Mouse (Mus musculus) gastrocnemius, adult 18-20 months (tissue): ENCODE measurements around the gene Arg2. TPM values are rescaled to one million over a fixed set of nuclear protein-coding genes. Genes with fewer than 3 reads are reported as not detected.
"Not testable (repeated sequence)": the region's sequence is repeated elsewhere in the genome, so short reads cannot be mapped to it uniquely, and the experiment has no call there.

ENCODE experiments used
- DNase-seq: peaks from one replicate; pipeline ENCODE4 v3.0.0; 2021; ENCODE audit warnings: low spot score
- total RNA-seq, 2 experiments: library from RNA; stranded (reverse); gene quantifications; 2 replicates each; pipeline ENCODE4 v1.2.3; 2021

The Arg2 gene
- total RNA-seq, 2 experiments from 2014 or later, result not detected

DNA sequence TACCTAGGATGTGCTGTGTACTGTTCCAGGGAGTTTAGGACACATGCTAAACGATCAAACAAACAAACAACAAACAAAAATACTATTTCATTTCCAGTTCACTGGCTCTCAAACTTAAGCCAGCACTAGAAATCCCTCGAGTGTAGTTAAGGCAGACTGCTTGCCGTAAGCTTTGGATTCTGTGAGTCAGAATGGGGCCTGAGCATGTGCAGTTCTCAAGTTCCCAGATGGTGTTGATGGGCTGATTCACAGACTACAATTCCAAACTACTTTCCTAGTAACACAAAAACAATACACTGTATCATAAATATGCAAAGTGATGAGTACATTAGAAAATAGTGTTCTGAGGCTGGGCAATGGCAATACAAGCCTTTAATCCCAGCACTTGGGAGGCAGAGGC is 39.8 kb downstream of the Arg2 start:
- DNase-seq, result no peak

DNA sequence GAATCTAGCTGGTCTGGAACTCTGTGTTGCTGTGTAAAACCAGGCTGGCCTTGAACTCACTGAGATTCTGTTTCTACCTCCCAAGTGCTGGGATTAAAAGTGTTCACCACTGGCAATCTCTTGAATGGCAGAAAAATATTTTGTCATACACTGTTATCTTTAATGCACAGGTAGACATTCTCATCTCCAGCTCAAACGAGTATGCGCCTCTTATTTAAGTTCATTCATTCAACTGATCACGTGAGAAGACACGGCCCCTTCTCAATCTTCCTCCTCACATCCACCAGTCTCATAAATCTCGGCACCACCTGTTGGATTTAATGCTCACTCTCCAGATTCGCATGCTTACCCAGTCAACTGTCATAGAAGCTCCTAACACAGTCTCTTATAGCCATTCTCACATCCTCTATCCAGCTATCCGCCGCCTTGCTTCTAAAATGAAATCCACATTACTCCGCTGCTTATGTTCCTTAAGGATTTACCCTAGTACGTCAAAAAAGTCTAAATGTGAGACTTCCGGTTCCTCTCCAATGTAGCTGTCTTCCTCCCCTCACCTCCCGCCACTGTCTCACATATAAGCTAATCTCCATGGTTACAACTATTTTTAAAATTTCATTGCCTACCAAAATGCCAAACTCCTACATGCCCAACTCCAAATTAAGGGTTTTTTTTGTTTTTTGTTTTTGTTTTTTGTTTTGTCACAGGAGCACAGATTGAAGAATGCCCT is 40.9 kb downstream of the Arg2 start:
- DNase-seq, result no peak

DNA sequence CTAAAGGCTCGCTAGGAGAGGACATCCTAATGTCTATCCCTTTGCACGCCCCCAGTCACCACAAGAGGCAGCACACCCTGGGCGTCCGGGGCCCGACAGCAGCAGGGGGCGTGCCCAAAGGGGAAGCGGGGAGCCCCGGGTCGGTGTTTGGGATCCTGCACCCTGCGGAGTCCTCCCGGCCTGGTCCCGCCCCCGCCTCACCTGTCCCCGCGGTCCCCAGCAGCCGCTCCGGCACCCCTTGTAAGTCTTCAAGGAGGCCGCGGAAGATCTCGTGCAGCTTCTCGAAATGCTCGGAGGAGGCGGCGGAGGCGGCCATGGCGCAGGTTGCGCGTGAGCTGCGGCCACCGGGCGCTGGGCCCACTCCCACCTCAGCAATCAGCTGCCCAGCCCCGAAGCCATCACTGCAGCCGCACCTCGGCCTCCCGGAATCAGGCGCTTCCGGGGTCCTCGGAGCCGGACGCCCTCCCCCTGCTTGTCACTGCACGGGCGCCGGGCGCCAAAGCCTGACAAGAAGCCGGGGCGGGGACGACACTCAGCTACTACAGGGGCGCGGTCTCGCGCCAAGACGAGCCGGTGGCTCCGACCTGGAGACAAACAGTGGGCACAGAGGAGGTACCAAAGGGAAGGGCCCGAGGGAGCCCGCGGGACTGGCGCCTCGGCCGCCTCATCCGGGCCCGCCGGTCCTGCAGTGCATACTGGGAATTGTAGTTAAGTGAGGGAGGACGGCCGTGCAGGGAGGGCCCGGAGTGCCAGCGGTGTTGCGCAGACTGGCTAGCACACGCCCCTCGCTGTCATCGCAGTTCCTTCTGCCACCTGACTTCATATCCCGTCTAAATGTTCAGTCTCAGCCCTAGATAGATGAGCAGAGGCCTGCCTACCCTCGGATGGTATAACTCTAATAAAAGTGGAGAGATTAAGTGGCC is 41.7 kb downstream of the Arg2 start, which contains the start of gene Vti1b:
Gene Vti1b (minus strand): TSS at position 649 of the 923 bp plus-strand sequence.
- peak; percentile 92 for DNase-seq

DNA sequence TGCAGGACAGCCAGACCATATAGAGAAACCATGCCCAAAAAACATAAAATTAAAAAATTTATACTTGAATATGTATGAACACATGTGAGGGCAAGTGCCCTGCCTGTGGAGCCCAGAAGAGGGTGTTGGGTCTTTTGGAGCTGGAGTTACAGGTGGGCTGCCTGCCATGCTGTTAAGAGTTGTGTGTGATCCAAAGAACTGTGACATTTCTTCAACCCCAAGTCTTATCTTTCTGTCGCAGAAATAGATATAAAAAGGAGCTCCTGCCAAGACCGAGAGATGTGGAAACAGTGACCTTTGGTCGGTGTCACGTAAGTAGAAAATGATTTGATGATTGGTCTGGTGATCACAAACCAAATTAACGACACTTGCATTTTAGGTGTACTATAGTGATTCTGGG is 43.1 kb downstream of the Arg2 start:
- no peak for DNase-seq

DNA sequence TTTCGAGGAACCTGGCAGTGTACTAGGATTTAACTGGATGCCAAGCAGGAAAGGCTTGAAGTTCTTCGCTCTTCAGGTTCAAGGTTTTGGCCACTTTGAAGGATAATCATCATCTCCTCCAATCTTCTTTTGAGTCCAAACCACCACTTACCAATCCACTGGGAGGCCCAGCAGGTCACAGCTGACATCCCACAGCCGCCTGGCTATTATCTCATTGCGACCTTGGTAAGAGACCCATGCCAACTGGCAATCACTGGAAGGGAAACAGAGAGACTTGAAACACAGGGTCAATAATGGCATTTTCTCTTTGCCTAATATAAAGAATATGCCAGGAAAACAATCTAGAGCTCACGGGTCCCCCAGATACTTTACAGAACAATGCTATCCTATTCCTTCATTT is 45.4 kb downstream of the Arg2 start:
- no peak for DNase-seq

DNA sequence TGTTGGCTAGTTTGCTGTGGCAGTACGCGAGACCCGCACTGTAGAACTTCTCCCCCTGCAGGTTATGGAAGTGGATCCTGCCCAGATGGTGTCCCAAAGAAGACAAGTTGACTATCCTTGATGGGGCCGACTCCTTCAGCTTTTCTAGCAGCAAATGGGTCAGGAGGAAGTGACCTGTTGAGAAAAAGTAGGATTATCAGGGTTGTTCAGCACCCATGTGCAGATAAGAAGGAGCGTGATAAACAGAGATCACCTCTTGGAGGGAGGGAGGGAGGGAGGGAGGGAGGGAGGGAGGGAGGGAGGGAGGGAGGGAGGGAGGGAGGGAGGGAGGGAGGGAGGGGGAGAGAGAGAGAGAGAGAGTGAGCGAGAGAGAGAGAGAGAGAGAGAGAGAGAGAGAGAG is 54.6 kb downstream of the Arg2 start:
- not testable (repeated sequence) for DNase-seq

DNA sequence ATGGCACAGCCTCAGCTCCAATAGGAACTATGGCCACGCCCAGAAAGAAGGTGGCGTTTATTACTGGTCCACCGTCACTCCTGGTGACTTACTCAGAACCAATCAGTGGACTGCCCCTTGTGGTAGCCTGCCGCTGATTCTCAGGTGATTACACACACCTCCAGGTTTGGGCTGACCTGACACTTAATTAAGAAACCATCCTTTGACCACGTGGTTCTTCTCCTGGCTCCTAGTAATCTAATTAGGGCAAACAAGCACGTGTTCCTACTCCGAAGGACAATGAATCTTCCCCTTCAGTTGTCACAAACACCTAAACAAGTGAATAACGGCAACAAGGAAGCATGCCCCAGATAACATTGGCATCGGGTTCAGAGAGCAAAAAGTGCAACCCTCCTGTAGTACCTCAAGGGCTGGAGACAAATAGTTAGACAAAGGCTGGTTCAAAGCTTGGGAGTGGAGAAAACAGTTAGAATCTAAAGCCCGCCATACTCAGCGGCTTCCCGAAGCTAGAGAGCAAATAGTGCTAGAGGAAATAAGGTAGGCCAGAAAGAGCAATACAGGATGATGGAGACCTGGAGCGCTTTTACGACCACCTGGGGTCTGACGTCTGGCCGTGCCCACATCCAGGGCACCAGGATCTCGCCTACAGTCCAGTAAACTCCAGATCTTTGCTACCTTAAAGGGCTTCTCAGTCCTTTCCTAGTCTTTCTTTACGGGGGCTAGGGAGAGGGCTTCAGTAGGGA is 60.5 kb downstream of the Arg2 start:
- peak; percentile 14 for DNase-seq

DNA sequence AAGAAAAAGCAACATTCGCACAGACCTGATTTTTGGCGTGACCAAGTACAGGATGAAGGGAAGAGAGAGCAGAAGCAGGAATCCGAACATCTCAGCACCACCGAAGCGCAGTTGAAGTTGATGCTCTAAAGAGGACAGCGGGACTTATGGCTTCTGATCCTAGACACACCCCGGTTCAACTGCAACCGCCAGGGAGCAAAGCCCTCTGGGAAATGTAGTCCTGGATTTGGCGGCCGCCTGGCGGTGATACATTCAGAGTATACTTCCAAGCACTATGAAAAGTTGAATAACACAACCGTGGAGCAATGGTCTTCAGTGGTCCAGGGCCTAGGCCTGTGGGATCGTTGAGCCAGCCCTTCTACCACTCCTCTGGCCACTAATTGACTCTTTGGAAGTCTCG is 61.1 kb downstream of the Arg2 start:
- DNase-seq, result peak; percentile 74

DNA sequence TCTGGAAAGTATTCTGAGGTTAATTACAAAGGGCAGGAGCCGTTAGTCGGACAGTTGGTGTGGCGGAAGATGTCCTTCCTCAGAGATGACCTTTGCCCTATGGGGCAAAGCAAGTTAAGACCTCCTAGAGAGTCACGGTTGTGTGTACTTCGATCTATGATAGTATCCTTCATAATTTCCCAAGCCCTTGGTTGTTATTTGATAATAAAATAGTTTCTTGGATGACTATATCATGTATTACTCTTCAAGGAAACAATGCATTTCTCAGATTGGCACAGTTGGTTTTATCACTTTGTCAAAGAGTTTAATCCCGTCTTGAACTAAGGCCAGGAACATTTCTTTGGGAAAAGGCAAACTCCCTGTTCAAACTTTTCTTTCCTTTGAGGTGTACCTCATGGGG is 61.6 kb downstream of the Arg2 start, which contains the start of gene Rdh11:
Gene Rdh11 (minus strand): TSS at position 101 of the 400 bp plus-strand sequence.
- no peak for DNase-seq

DNA sequence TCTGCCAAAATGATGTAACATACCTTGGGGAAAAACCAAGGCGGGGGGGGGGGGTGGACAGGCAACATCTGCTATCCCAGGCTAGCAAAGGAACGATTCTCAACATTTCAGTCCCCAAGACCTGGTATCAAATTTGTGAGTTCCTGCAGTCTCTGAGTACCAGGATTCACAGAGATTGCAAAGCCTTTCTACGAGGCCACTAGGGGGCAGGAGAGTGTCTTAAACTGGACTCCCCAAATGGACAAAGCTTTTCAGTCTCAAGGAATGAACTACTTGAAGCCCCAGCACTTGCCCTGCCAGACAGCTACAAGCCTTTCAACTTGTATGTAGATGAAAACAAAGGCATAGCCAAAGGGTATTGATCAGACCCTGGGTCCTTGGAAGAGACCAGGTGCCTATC is 62.9 kb downstream of the Arg2 start:
- peak; percentile 63 for DNase-seq

DNA sequence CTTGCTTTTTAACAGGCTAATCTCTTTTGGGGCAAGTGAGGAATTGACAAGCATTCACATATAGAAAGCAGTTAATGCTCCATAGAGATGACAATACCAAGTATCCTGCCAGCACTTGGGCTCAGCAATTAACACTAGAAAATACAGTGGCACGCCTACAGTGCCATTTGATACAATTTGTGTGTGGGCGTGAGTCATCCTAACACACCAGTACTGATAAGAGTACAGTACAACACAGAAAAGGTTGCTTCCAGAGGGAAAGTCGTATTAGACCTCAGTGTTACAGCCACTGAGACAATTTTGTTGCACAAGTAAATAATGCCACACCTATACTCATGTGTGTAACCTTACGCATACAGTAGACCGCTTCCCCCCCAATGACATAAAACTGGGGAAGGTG is 66.5 kb downstream of the Arg2 start:
- DNase-seq, result no peak

DNA sequence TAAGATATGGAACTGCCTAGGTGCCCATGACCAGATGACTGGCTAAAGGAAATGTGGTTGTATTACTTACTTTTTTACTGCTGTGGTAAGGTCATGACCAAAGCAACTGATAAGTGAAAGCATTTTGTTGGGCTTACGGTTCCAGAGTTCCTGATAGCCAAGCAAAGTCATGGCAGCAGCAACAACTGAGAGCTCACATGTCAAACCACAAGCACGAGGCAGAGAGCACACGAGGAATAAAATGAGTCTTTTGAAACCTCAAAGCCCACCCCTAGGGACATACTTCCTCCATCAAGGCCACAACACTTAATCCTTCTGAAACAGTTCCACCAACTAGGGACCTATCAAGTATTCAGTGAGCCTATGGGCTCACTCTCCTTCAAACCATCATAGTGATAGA is 71.3 kb downstream of the Arg2 start:
- no peak for DNase-seq

Other genes starting within 250 kb of the Arg2 start
- under 1 TPM in 1 of 2 experiments, not detected in 1; 0.14 TPM for gene Plek2, start 223.8 kb upstream of the Arg2 start, total RNA-seq
- gene Tmem229b, start 123.2 kb upstream of the Arg2 start, total RNA-seq, result 1 to 10 TPM; 2.5 to 5.5 TPM
- 1 to 10 TPM in 1 of 2 experiments, under 1 TPM in 1; 0.71 to 1.0 TPM for gene Plekhh1, start 101.6 kb upstream of the Arg2 start, total RNA-seq
- gene Pigh, start 41.1 kb upstream of the Arg2 start, total RNA-seq, result 1 to 10 TPM; 1.7 to 2.4 TPM
- 10 to 100 TPM; 83.3 to 97.1 TPM for gene Vti1b, start 41.9 kb downstream of the Arg2 start, total RNA-seq
- 1 to 10 TPM; 1.9 to 2.7 TPM for gene Rdh11, start 61.5 kb downstream of the Arg2 start, total RNA-seq
- under 1 TPM in 1 of 2 experiments, not detected in 1; 0.09 TPM for gene Rdh12, start 78.1 kb downstream of the Arg2 start, total RNA-seq
- 10 to 100 TPM; 14.4 to 15.5 TPM for gene Zfyve26, start 165.5 kb downstream of the Arg2 start, total RNA-seq
- gene Rad51b, start 166.5 kb downstream of the Arg2 start, total RNA-seq, result under 1 TPM; 0.17 to 0.23 TPM